Mouse (Mus musculus) small intestine, adult 2 months (tissue): Measurements from ENCODE around the gene Tpst1.

Experiments used
- CTCF ChIP-seq: fragments of 200-500 bp; IDR thresholded peaks from 2 replicates; pipeline ENCODE4 v1.5.1; 2012; ENCODE audit warnings: low read depth, mild to moderate bottlenecking, control low read depth, inconsistent platforms, low read length, moderate library complexity, mixed read lengths; ENCODE audit not compliant: insufficient replicate concordance, insufficient read length; ENCODE audit errors: extremely low read depth
- POLR2A ChIP-seq: fragments of 200-500 bp; IDR thresholded peaks from 2 replicates; pipeline ENCODE4 v1.6.1; 2012; ENCODE audit warnings: low read depth, mild to moderate bottlenecking, control low read depth, inconsistent platforms, low read length, moderate library complexity

GRCm38 (mm10) chr5:130051073-130051860 is 21.9 kb upstream of the Tpst1 start:
- TF ChIP-seq CTCF (no peak), POLR2A (no peak)
